Mouse (Mus musculus) stomach, postnatal 0 days (tissue): ENCODE measurements at regions not wholly inside any gene's neighbourhood (a gene's known extent, or its start where the extent isn't known, plus 50 kb on each side); places are given as distances from the start of the nearest gene placed in this dataset.

ENCODE experiments used
- ATAC-seq: fragments of 200-750 bp; cut with Nextera tagmentation; 2 replicates; pipeline ENCODE4 v1.8.0; 2017; ENCODE audit not compliant: low FRiP score, low TSS enrichment
- DNase-seq: peaks from one replicate; pipeline ENCODE4 v3.0.0-alpha.2; 2016; ENCODE audit warnings: low spot score
- H3K27ac ChIP-seq: fragments of 300-500 bp; sonication (generic); replicated peaks from 2 replicates; pipeline ENCODE4 v1.5.1; 2014; ENCODE audit warnings: mild to moderate bottlenecking, control low read depth
- H3K27me3 ChIP-seq: fragments of 300-500 bp; sonication (generic); 2 replicates; pipeline ENCODE4 v1.6.1; 2014; ENCODE audit warnings: low read length; ENCODE audit not compliant: control insufficient read depth, insufficient read depth
- H3K36me3 ChIP-seq: fragments of 300-500 bp; sonication (generic); 2 replicates; pipeline ENCODE4 v1.6.1; 2014; ENCODE audit warnings: low read length, mixed read lengths; ENCODE audit not compliant: control insufficient read depth, insufficient read depth
- H3K4me1 ChIP-seq: fragments of 300-500 bp; sonication (generic); replicated peaks from 2 replicates; pipeline ENCODE4 v1.6.1; 2014; ENCODE audit warnings: antibody characterized with exemption; ENCODE audit not compliant: control insufficient read depth, insufficient read depth
- H3K4me2 ChIP-seq: fragments of 300-500 bp; sonication (generic); replicated peaks from 2 replicates; pipeline ENCODE4 v1.6.1; 2014; ENCODE audit warnings: low read depth, mild to moderate bottlenecking, control low read depth, moderate library complexity
- H3K4me3 ChIP-seq: fragments of 300-500 bp; sonication (generic); 2 replicates; pipeline ENCODE4 v1.5.1; 2014; ENCODE audit warnings: low read depth, low read length, control low read depth
- H3K9ac ChIP-seq: fragments of 300-500 bp; sonication (generic); 2 replicates; pipeline ENCODE4 v1.6.1; 2014; ENCODE audit warnings: mild to moderate bottlenecking, low read length, control low read depth, mixed read lengths
- H3K9me3 ChIP-seq: fragments of 300-500 bp; sonication (generic); 2 replicates; pipeline ENCODE4 v1.6.1; 2016; ENCODE audit warnings: low read length; ENCODE audit not compliant: control insufficient read depth
- CTCF ChIP-seq: IDR thresholded peaks from 2 replicates; pipeline ENCODE4 v1.5.1; 2016; ENCODE audit warnings: antibody characterized with exemption, low read depth, mild to moderate bottlenecking, moderate library complexity
- EP300 ChIP-seq: optimal IDR thresholded peaks from 2 replicates; pipeline ENCODE3; 2016; ENCODE audit warnings: antibody characterized with exemption
- WGBS: fragments of 180-500 bp; shearing (Covaris S2); extraction: QIAGEN DNeasy Blood & Tissue Kit; methylation state at CpG from one replicate; pipeline ENCODE4 v1.1.7; 2014; 5-methylcytosine and 5-hydroxymethylcytosine counted together

- no peaks in the 10 kb centered on the region for H3K4me1 ChIP-seq
- no peak for TF ChIP-seq CTCF
- no peaks in the 10 kb centered on the region for H3K36me3 ChIP-seq
- H3K27ac ChIP-seq, result peak overlapping the region; percentile 80
- no peak overlapping the region for H3K9ac ChIP-seq
- no peak overlapping the region for H3K4me3 ChIP-seq
- no peak overlapping the region for H3K4me2 ChIP-seq
- peak; percentile 92 for ATAC-seq
- peak; percentile 28 for DNase-seq
- whole genome bisulfite sequencing, result 14% methylated on average over 6 of the region's 6 CpGs
- no peaks in the 10 kb centered on the region for H3K27me3 ChIP-seq
- H3K9me3 ChIP-seq, result no peaks in the 10 kb centered on the region
Observed at GRCm38 (mm10) chr1:177623304-177623726, 106.3 kb upstream of the 1700016C15Rik start.

DNA sequence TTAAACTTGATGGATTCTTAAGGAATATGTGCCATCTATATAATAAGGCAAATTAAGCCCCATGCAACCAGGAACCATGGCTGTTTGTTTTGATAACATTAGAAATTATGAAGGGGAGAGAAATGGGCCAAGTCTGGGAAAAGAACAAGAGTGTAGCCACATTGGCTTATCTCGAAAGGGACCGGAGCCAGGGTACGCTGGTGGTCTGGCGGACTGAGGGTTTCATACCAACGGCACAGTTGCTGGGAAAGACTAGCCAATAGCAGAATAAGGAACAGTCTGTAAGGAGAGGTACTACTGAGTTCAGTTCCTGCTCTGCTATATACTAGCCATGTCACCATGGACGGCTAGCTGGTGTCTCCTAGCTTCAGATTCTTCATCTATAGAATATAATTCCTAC is 105.9 kb upstream of the 1700016C15Rik start:
- H3K4me3 ChIP-seq, result no peak overlapping the region
- no peaks in the 10 kb centered on the region for H3K4me1 ChIP-seq
- DNase-seq, result no peak
- TF ChIP-seq EP300 (no peak), CTCF (no peak)
- H3K27me3 ChIP-seq, result no peaks in the 10 kb centered on the region
- 62% methylated on average over 6 of the region's 6 CpGs for WGBS
- no peak overlapping the region for H3K4me2 ChIP-seq
- H3K27ac ChIP-seq, result peak overlapping the region; percentile 80; the same call in 1 of the 2 replicates
- no peaks in the 10 kb centered on the region for H3K36me3 ChIP-seq
- no peak overlapping the region for H3K9ac ChIP-seq
- ATAC-seq, result 0 out of 2 replicates have a peak, but pooled peaks have one; percentile 33
- H3K9me3 ChIP-seq, result no peaks in the 10 kb centered on the region

DNA sequence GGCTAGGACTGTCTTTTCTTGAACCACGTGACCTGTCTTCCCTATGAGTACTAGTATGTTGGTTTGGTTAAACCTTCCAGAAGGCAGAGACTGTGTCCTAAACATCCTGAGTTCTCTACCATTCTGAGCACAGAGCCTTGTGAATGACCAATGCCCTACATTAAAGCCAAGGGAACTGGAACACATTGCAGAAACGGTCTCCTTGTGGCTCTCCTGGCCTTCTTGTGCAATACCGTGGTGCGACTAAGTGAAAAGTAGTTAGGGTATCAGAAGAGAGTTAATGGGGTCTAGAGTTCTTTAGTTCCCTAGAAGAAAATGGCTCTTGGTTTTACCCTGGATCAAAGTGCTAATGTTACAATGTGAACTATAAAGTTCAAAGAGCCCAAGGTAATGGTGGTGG is 101.8 kb upstream of the 1700016C15Rik start:
- Histone ChIP-seq H3K4me3 (no peak overlapping the region), H3K4me1 (no peaks in the 10 kb centered on the region), H3K36me3 (no peaks in the 10 kb centered on the region), H3K9ac (no peak overlapping the region), H3K27me3 (no peaks in the 10 kb centered on the region), H3K9me3 (no peaks in the 10 kb centered on the region), H3K4me2 (no peak overlapping the region), H3K27ac (no peak overlapping the region)
- WGBS, result 89% methylated on average over 4 of the region's 4 CpGs
- TF ChIP-seq EP300 (no peak), CTCF (no peak)
- DNase-seq, result no peak
- ATAC-seq, result no peak

DNA sequence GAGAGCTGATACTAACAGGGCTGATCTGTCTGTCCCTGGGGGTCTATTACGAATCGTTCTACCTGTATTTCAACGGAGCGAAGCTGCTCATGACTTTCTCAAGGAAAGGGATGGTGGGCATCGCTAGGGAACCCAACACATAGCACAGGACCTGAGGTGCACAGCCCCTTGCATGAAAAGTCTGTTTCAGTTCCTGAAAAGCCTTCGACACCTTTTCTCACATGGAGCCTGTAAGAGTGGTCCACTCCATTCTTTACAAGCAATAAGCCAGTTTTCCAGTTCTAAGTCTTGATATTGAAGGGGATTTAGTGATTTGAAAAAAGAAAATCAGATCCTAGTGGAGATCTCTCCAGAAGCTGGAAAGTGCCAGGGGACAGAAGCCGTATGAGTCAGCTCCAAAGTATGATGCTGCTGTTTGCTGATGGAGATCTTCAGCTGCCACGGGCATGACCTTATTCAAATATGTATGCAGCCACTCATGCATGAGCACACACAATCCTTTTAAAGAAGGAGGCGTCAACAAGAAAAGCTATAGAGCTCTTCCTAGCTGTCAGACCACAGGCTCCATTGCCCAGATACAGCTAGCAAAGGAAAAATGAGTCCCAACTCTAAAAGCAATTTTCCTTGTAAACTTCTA is 95.5 kb upstream of the 1700016C15Rik start:
- Histone ChIP-seq H3K27ac (no peak overlapping the region), H3K9ac (no peak overlapping the region), H3K4me2 (no peak overlapping the region), H3K4me1 (no peaks in the 10 kb centered on the region), H3K4me3 (no peak overlapping the region), H3K9me3 (no peaks in the 10 kb centered on the region), H3K36me3 (no peaks in the 10 kb centered on the region), H3K27me3 (no peaks in the 10 kb centered on the region)
- TF ChIP-seq EP300, result no peak
- TF ChIP-seq CTCF, result no peak
- no peak for ATAC-seq
- DNase-seq, result no peak
- WGBS, result 72% methylated on average over 9 of the region's 9 CpGs

DNA sequence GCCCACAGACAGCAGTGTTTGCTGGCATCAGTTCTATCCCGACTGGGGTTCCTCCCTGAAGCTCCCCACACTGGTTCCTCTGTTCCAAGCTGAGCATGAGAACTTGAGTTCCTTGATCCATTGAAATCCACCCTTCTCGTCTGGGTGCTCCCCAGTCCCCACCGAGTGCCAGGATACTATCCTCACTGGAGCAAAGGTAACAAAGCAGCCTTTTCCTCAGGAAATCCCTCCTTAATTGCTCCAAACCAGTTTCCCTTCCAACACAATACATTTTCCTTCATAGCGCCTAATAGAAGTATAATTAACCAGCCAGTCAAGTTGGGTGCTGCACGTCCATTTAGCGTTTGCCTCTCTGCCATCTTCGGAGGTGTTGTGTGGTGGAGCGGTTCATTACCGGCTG is 92.6 kb upstream of the 1700016C15Rik start:
- no peak for DNase-seq
- 76% methylated on average over 9 of the region's 9 CpGs for WGBS
- no peak for TF ChIP-seq CTCF
- no peak for TF ChIP-seq EP300
- H3K4me1 ChIP-seq, result no peaks in the 10 kb centered on the region; the same call in 1 of the 2 replicates
- no peak overlapping the region; the same call in 1 of the 2 replicates for H3K27ac ChIP-seq
- H3K4me2 ChIP-seq, result no peak overlapping the region
- H3K9ac ChIP-seq, result no peak overlapping the region
- H3K36me3 ChIP-seq, result no peaks in the 10 kb centered on the region
- H3K27me3 ChIP-seq, result no peaks in the 10 kb centered on the region
- no peak for ATAC-seq
- no peaks in the 10 kb centered on the region for H3K9me3 ChIP-seq
- no peak overlapping the region for H3K4me3 ChIP-seq

- ATAC-seq (no peak), DNase-seq (no peak)
- TF ChIP-seq EP300 (no peak), CTCF (no peak)
- no peak overlapping the region for H3K4me2 ChIP-seq
- no peak overlapping the region for H3K27ac ChIP-seq
- no peaks in the 10 kb centered on the region for H3K9me3 ChIP-seq
- no peak overlapping the region for H3K9ac ChIP-seq
- H3K4me1 ChIP-seq, result no peaks in the 10 kb centered on the region; the same call in 1 of the 2 replicates
- no peaks in the 10 kb centered on the region for H3K36me3 ChIP-seq
- WGBS, result 80% methylated on average over 10 of the region's 10 CpGs
- H3K27me3 ChIP-seq, result no peaks in the 10 kb centered on the region
- no peak overlapping the region for H3K4me3 ChIP-seq
Observed at GRCm38 (mm10) chr1:177638381-177638780, 91.2 kb upstream of the 1700016C15Rik start.
